Mouse (Mus musculus) small intestine, adult 2 months (tissue): ENCODE measurements around the gene C130026I21Rik.
"Not testable (repeated sequence)": the region's sequence is repeated elsewhere in the genome, so short reads cannot be mapped to it uniquely, and the experiment has no call there.

Source experiments
- CTCF ChIP-seq: fragments of 200-500 bp; IDR thresholded peaks from 2 replicates; pipeline ENCODE4 v1.5.1; 2012; ENCODE audit warnings: low read depth, mild to moderate bottlenecking, control low read depth, inconsistent platforms, low read length, moderate library complexity, mixed read lengths; ENCODE audit not compliant: insufficient replicate concordance, insufficient read length; ENCODE audit errors: extremely low read depth
- POLR2A ChIP-seq: fragments of 200-500 bp; IDR thresholded peaks from 2 replicates; pipeline ENCODE4 v1.6.1; 2012; ENCODE audit warnings: low read depth, mild to moderate bottlenecking, control low read depth, inconsistent platforms, low read length, moderate library complexity

DNA sequence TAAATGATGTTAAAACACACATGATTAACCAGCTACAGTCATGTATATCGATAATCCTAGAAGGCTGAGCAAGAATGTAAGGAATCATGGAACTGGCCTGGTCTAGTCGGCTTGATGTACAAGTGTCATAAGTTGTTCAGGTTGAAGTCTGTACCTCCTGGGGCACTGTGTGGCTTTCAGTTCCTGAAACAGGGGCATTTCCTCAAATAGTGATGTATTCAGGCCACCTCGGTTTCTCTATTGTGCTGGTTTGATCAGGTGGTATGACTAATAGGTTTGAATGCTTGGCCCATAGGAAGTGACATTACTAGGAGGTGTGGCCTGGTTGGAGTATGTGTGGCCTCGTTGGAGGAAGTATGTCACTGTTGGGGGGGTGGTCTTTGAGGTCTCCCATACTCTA, 236.0 kb downstream of the C130026I21Rik start:
- TF ChIP-seq CTCF, POLR2A: not testable (repeated sequence)
